20 mouse cellular contexts compared by ENCODE assay signal in genomic region chr4:114357420-114357819, GRCm38 (mm10). TPM values are rescaled to one million over a fixed set of nuclear protein-coding genes. Genes with fewer than 3 reads are reported as not detected.
DNase-seq lines count a peak whose midpoint lies in the region; ATAC-seq and TF ChIP-seq lines count a peak whose summit lies in the region.
"Had no signal": no experiment of that assay in that cellular context is flagged by ENCODE, and none has a peak within 500 bp of the region (broad histone marks: within the 10 kb centered on the region; RNA-seq: fewer than 3 reads in every experiment).

No protein-coding gene starts in this region.

- H3K36me3 ChIP-seq in heart, postnatal 0 days (replicated peaks; ENCODE audit: control insufficient read depth, insufficient read depth, low read length): no peaks in the 10 kb centered on the region
- no peaks in the 10 kb centered on the region for H3K36me3 ChIP-seq in intestine, embryonic 16.5 days (ENCODE audit: control insufficient read depth, insufficient read depth, low read length)
- no peaks in the 10 kb centered on the region for H3K36me3 ChIP-seq in midbrain, embryonic 13.5 days
- H3K36me3 ChIP-seq: hindbrain, embryonic 13.5 days had no signal

- 11% methylated on average over 4 of the region's 4 CpGs for WGBS in heart, postnatal 0 days
- 31% methylated on average over 4 of the region's 4 CpGs for WGBS in intestine, embryonic 16.5 days
- WGBS in midbrain, embryonic 13.5 days: 67% methylated on average over 4 of the region's 4 CpGs

- DNase-seq in embryo, embryonic 9.5 days (ENCODE audit: extremely low spot score): peak; percentile 8
- no peak for DNase-seq in embryo, embryonic 11 days
- no peak for DNase-seq in heart, postnatal 0 days (ENCODE audit: low spot score)
- DNase-seq in heart, adult 9 months (ENCODE audit: low spot score in 2 of 2): no peak
- peak; percentile 23 for DNase-seq in adrenal gland, adult 8-10 months
- DNase-seq: cerebellum, adult 11 months; cerebellum, postnatal 36 days; forebrain, postnatal 0 days; kidney, adult 11 months; kidney, postnatal 10 days; left cerebral cortex, postnatal 4 days; lung, postnatal 10 days; right cerebral cortex, postnatal 25 days; thymus, postnatal 25 days had no signal

- peaks cover 29% of the 10 kb centered on the region for H3K4me1 ChIP-seq in heart, postnatal 0 days (ENCODE audit: control insufficient read depth, insufficient read depth)
- H3K4me1 ChIP-seq in intestine, embryonic 16.5 days (ENCODE audit: control insufficient read depth, insufficient read depth, low read length): no peaks in the 10 kb centered on the region
- H3K4me1 ChIP-seq in midbrain, embryonic 13.5 days (replicated peaks): no peaks in the 10 kb centered on the region
- H3K4me1 ChIP-seq: hindbrain, embryonic 13.5 days; megakaryocyte, embryonic 14.5 days had no signal

- TF ChIP-seq EP300 in heart, postnatal 0 days (IDR thresholded peaks at IDR 0.05; ENCODE audit: low read depth): peak; percentile 64

- H3K4me2 ChIP-seq in heart, postnatal 0 days (ENCODE audit: low read depth, low read length): no peak overlapping the region
- H3K4me2 ChIP-seq in intestine, embryonic 16.5 days (ENCODE audit: low read depth, low read length): no peak overlapping the region
- no peak overlapping the region for H3K4me2 ChIP-seq in midbrain, embryonic 13.5 days (replicated peaks)
- H3K4me2 ChIP-seq: hindbrain, embryonic 13.5 days had no signal

- no peak overlapping the region for H3K27ac ChIP-seq in heart, postnatal 0 days (ENCODE audit: low read depth)
- H3K27ac ChIP-seq in intestine, embryonic 16.5 days (ENCODE audit: low read length): no peak overlapping the region
- no peak overlapping the region for H3K27ac ChIP-seq in midbrain, embryonic 13.5 days
- H3K27ac ChIP-seq: hindbrain, embryonic 13.5 days; liver, embryonic 14.5 days had no signal

- H3K9me3 ChIP-seq in heart, postnatal 0 days (replicated peaks; ENCODE audit: control insufficient read depth, low read length): no peaks in the 10 kb centered on the region
- H3K9me3 ChIP-seq in intestine, embryonic 16.5 days (ENCODE audit: control insufficient read depth, low read length): no peaks in the 10 kb centered on the region
- no peaks in the 10 kb centered on the region for H3K9me3 ChIP-seq in midbrain, embryonic 13.5 days
- H3K9me3 ChIP-seq: hindbrain, embryonic 13.5 days; megakaryocyte, embryonic 14.5 days had no signal

- no peak overlapping the region for H3K9ac ChIP-seq in heart, postnatal 0 days (replicated peaks; ENCODE audit: low read depth, low read length)
- no peak overlapping the region for H3K9ac ChIP-seq in intestine, embryonic 16.5 days (ENCODE audit: low read depth, low read length)
- no peak overlapping the region for H3K9ac ChIP-seq in midbrain, embryonic 13.5 days (replicated peaks)
- H3K9ac ChIP-seq: forebrain, postnatal 0 days; hindbrain, embryonic 13.5 days; liver, embryonic 14.5 days had no signal

- no peak for TF ChIP-seq CTCF in heart, postnatal 0 days (IDR thresholded peaks at IDR 0.05; ENCODE audit: low read depth)

- no peak overlapping the region for H3K4me3 ChIP-seq in heart, postnatal 0 days (ENCODE audit: low read depth, low read length)
- H3K4me3 ChIP-seq in intestine, embryonic 16.5 days (ENCODE audit: low read length): no peak overlapping the region
- H3K4me3 ChIP-seq in midbrain, embryonic 13.5 days (replicated peaks): no peak overlapping the region
- H3K4me3 ChIP-seq: hindbrain, embryonic 13.5 days; megakaryocyte, embryonic 14.5 days had no signal

- H3K27me3 ChIP-seq in heart, postnatal 0 days (ENCODE audit: control insufficient read depth, insufficient read depth, low read length): 0 out of 2 replicates have a peak, but pooled peaks cover 2% of the 10 kb centered on the region
- H3K27me3 ChIP-seq in intestine, embryonic 16.5 days (replicated peaks; ENCODE audit: control insufficient read depth, insufficient read depth, low read length): no peaks in the 10 kb centered on the region
- H3K27me3 ChIP-seq in midbrain, embryonic 13.5 days: no peaks in the 10 kb centered on the region
- H3K27me3 ChIP-seq: hindbrain, embryonic 13.5 days; megakaryocyte, embryonic 14.5 days had no signal

- peak; percentile 33; the same call in 1 of the 2 replicates for ATAC-seq in heart, postnatal 0 days (ENCODE audit: insufficient read depth, low read depth)
- ATAC-seq in intestine, embryonic 16.5 days: peak; percentile 42; the same call in 1 of the 2 replicates
- no peak for ATAC-seq in midbrain, embryonic 13.5 days
- ATAC-seq: forebrain, postnatal 0 days had no signal

RNA-seq across cellular contexts. Expression of gene Trabd2b, which starts 49.1 kb away (rescaled TPM):
- 8.5 and 10.5 TPM in 2 replicates for total RNA-seq in heart, postnatal 0 days (2014; rRNA removed; ENCODE audit: low replicate concordance)
- polyA plus RNA-seq in heart, postnatal 0 days (2015; fragmentation: Nextera tagmentation; extraction: Ambion mirVana): 4.2 and 4.5 TPM in 2 replicates
- 1 to 10 TPM; 1.3 to 3.6 (median 1.8) TPM for total RNA-seq in adrenal gland, adult 8-10 months (2022)
- polyA plus RNA-seq in intestine, embryonic 16.5 days (2015; fragmentation: Nextera tagmentation; extraction: Ambion mirVana): 0.37 and 0.40 TPM in 2 replicates
- 0.61 and 0.83 TPM in 2 replicates for polyA plus RNA-seq in midbrain, embryonic 13.5 days (2015; fragmentation: Nextera tagmentation; extraction: Ambion mirVana)
- total RNA-seq: CH12.LX had no signal

Comparison
In these comparisons a context has a peak if more than half of its experiments do, and no peak if none do; other contexts are left out.
1. DNase-seq: peak in embryo, embryonic 9.5 days (single experiment) and adrenal gland, adult 8-10 months (single experiment); none in embryo, embryonic 11 days (single experiment), heart, postnatal 0 days (single experiment) and heart, adult 9 months (0 of 2).